In genomic region chr16:78211687-78212086, GRCm38 (mm10) we compare ENCODE assay signal across 12 mouse cellular contexts.
"Had no signal": no experiment of that assay in that cellular context is flagged by ENCODE, and none has a peak within 500 bp of the region (broad histone marks: within the 10 kb centered on the region; RNA-seq: fewer than 3 reads in every experiment).

No protein-coding gene starts in this region.

- DNase-seq: left cerebral cortex, postnatal 4 days; liver; liver, embryonic 13.5 days; liver, postnatal 0 days; lung, adult 18-20 months; lung, adult 2 months; lung, embryonic 14.5 days; lung, postnatal 10 days; lung, postnatal 14 days; lung, postnatal 36 days; lung, postnatal 4 days; midbrain, embryonic 14.5 days had no signal
